ENCODE assay signal across 30 mouse cellular contexts in genomic region chr3:115857436-115857835, GRCm38 (mm10). TPM values are rescaled to one million over a fixed set of nuclear protein-coding genes. Genes with fewer than 3 reads are reported as not detected.
DNase-seq lines count a peak whose midpoint lies in the region; ATAC-seq and TF ChIP-seq lines count a peak whose summit lies in the region.
"Had no signal": no experiment of that assay in that cellular context is flagged by ENCODE, and none has a peak within 500 bp of the region (broad histone marks: within the 10 kb centered on the region; RNA-seq: fewer than 3 reads in every experiment).

No protein-coding gene starts in this region.

- no peaks in the 10 kb centered on the region for H3K4me1 ChIP-seq in cerebellum, adult 2 months (ENCODE audit: control insufficient read depth, insufficient read depth, low read length)
- peaks cover 33% of the 10 kb centered on the region for H3K4me1 ChIP-seq in forebrain, embryonic 13.5 days
- peaks cover 3% of the 10 kb centered on the region for H3K4me1 ChIP-seq in hindbrain, embryonic 16.5 days (ENCODE audit: control insufficient read depth, insufficient read depth, low read depth, low read length)
- H3K4me1 ChIP-seq in thymus, adult 2 months (replicated peaks; ENCODE audit: control insufficient read depth, insufficient read depth, low read length), result peaks cover 4% of the 10 kb centered on the region; the same call in 1 of the 2 replicates
- H3K4me1 ChIP-seq: embryonic facial prominence, embryonic 15.5 days; kidney, embryonic 15.5 days; limb, embryonic 13.5 days had no signal

- no peak for ATAC-seq in forebrain, embryonic 13.5 days
- no peak for ATAC-seq in hindbrain, embryonic 16.5 days
- ATAC-seq: inflammation-experienced regulatory T-cells, adult 6 months; lung, postnatal 0 days had no signal

- H3K4me3 ChIP-seq in cerebellum, adult 2 months (replicated peaks; ENCODE audit: insufficient read depth, low read depth, low read length), result no peak overlapping the region
- no peak overlapping the region for H3K4me3 ChIP-seq in layer of hippocampus, adult 2 months
- H3K4me3 ChIP-seq in forebrain, embryonic 13.5 days, result no peak overlapping the region
- no peak overlapping the region for H3K4me3 ChIP-seq in hindbrain, embryonic 16.5 days (ENCODE audit: low read length)
- no peak overlapping the region for H3K4me3 ChIP-seq in thymus, adult 2 months (ENCODE audit: control insufficient read depth, insufficient read depth, low read length)
- H3K4me3 ChIP-seq: embryonic facial prominence, embryonic 10.5 days; embryonic facial prominence, embryonic 15.5 days; heart, embryonic 12.5 days; kidney, embryonic 15.5 days; limb, embryonic 13.5 days had no signal

- no peaks in the 10 kb centered on the region for H3K9me3 ChIP-seq in forebrain, embryonic 13.5 days (replicated peaks)
- H3K9me3 ChIP-seq in hindbrain, embryonic 16.5 days (ENCODE audit: control insufficient read depth, low read length), result no peaks in the 10 kb centered on the region
- H3K9me3 ChIP-seq: embryonic facial prominence, embryonic 10.5 days; embryonic facial prominence, embryonic 15.5 days; kidney, embryonic 15.5 days; limb, embryonic 13.5 days had no signal

- H3K36me3 ChIP-seq in forebrain, embryonic 13.5 days (ENCODE audit: poor library complexity, severe bottlenecking), result no peaks in the 10 kb centered on the region
- no peaks in the 10 kb centered on the region for H3K36me3 ChIP-seq in hindbrain, embryonic 16.5 days (ENCODE audit: control insufficient read depth, insufficient read depth, low read length)
- H3K36me3 ChIP-seq in thymus, adult 2 months (ENCODE audit: control insufficient read depth, insufficient read depth, low read length), result no peaks in the 10 kb centered on the region
- H3K36me3 ChIP-seq: embryonic facial prominence, embryonic 10.5 days; embryonic facial prominence, embryonic 15.5 days; heart, embryonic 12.5 days; kidney, embryonic 15.5 days; limb, embryonic 13.5 days had no signal

- no peak overlapping the region for H3K9ac ChIP-seq in forebrain, embryonic 13.5 days
- H3K9ac ChIP-seq in hindbrain, embryonic 16.5 days (ENCODE audit: low read depth, low read length), result no peak overlapping the region
- H3K9ac ChIP-seq: embryonic facial prominence, embryonic 15.5 days; heart, embryonic 12.5 days; kidney, embryonic 15.5 days; limb, embryonic 13.5 days had no signal

- 25% methylated on average over 10 of the region's 10 CpGs for WGBS in cerebellum, adult 2 months
- WGBS in forebrain, embryonic 13.5 days, result 25% methylated on average over 10 of the region's 10 CpGs
- 60% methylated on average over 10 of the region's 10 CpGs for WGBS in hindbrain, embryonic 16.5 days
- 96% methylated on average over 10 of the region's 10 CpGs for WGBS in thymus, adult 2 months

- no peak for TF ChIP-seq POLR2A in cerebellum, adult 2 months (IDR thresholded peaks at IDR 0.05; ENCODE audit: borderline replicate concordance, insufficient read depth, low read length)
- no peak for TF ChIP-seq POLR2A in thymus, adult 2 months (IDR thresholded peaks at IDR 0.05; ENCODE audit: control insufficient read depth, extremely low read depth, insufficient read depth, low read length, poor library complexity)

- H3K27me3 ChIP-seq in cerebellum, adult 2 months (ENCODE audit: control insufficient read depth, insufficient read depth, low read length), result no peaks in the 10 kb centered on the region
- H3K27me3 ChIP-seq in forebrain, embryonic 13.5 days, result no peaks in the 10 kb centered on the region
- H3K27me3 ChIP-seq in hindbrain, embryonic 16.5 days (replicated peaks; ENCODE audit: control insufficient read depth, insufficient read depth, low read length), result no peaks in the 10 kb centered on the region
- no peaks in the 10 kb centered on the region for H3K27me3 ChIP-seq in thymus, adult 2 months (ENCODE audit: control insufficient read depth, insufficient read depth, low read length)
- H3K27me3 ChIP-seq: CH12.LX; embryonic facial prominence, embryonic 15.5 days; heart, embryonic 12.5 days; kidney, embryonic 15.5 days; limb, embryonic 13.5 days had no signal

- peak; percentile 14 to 18 for DNase-seq in cerebellum, postnatal 10 days
- DNase-seq in cerebellum, adult 2 months, result no peak
- no peak for DNase-seq in layer of hippocampus, adult 2 months (ENCODE audit: low spot score in 2 of 2)
- no peak for DNase-seq in layer of hippocampus, adult 18-20 months (ENCODE audit: low spot score in 2 of 2)
- DNase-seq in thymus, adult 2 months, result no peak
- DNase-seq in adipocyte (ENCODE audit: low spot score), result no peak
- DNase-seq: adrenal gland, postnatal 14 days; cerebellum, adult 11-12 months; cerebellum, postnatal 14 days; gastrocnemius, postnatal 25 days; heart, adult 18-20 months; heart, postnatal 4 days; kidney, adult 11 months; kidney, postnatal 25 days; lung, postnatal 4 days; right cerebral cortex, adult 18-20 months; spleen, adult 18-20 months; thymus, adult 18-20 months; thymus, postnatal 4 days had no signal

- peak overlapping the region; percentile 36 for H3K4me2 ChIP-seq in forebrain, embryonic 13.5 days
- no peak overlapping the region for H3K4me2 ChIP-seq in hindbrain, embryonic 16.5 days (ENCODE audit: low read length)
- H3K4me2 ChIP-seq: embryonic facial prominence, embryonic 15.5 days; heart, embryonic 12.5 days; kidney, embryonic 15.5 days; limb, embryonic 13.5 days; liver, embryonic 11.5 days had no signal

- TF ChIP-seq CTCF in cerebellum, adult 2 months (IDR thresholded peaks at IDR 0.05; ENCODE audit: borderline replicate concordance, insufficient read depth, low read depth, low read length), result no peak
- TF ChIP-seq CTCF in layer of hippocampus, adult 2 months (conservative IDR thresholded peaks at IDR 0.05), result no peak
- TF ChIP-seq CTCF in thymus, adult 2 months (IDR thresholded peaks at IDR 0.05; ENCODE audit: borderline replicate concordance, control insufficient read depth, extremely low read depth, insufficient read depth, low read length, poor library complexity), result no peak

- no peak overlapping the region for H3K27ac ChIP-seq in cerebellum, adult 2 months (ENCODE audit: insufficient read depth, low read length)
- H3K27ac ChIP-seq in layer of hippocampus, adult 2 months, result peak overlapping the region; percentile 69
- H3K27ac ChIP-seq in forebrain, embryonic 13.5 days, result peak overlapping the region; percentile 83
- 0 out of 2 replicates have a peak overlapping the region, but pooled peaks have one; percentile 17 for H3K27ac ChIP-seq in hindbrain, embryonic 16.5 days (ENCODE audit: low read depth, low read length)
- H3K27ac ChIP-seq in thymus, adult 2 months (ENCODE audit: control insufficient read depth, insufficient read depth, low read length), result no peak overlapping the region
- H3K27ac ChIP-seq: embryonic facial prominence, embryonic 15.5 days; kidney, embryonic 15.5 days; limb, embryonic 13.5 days had no signal

RNA-seq across cellular contexts. Expression of gene Dph5, which starts 30.2 kb away (rescaled TPM):
- 11.4 and 12.2 TPM in 2 replicates for polyA plus RNA-seq in cerebellum, adult 2 months (2012; rRNA removed)
- total RNA-seq in layer of hippocampus, adult 2 months (2021), result 10 to 100 TPM; 13.1 to 16.2 TPM
- 10 to 100 TPM; 11.1 to 13.4 TPM for total RNA-seq in layer of hippocampus, adult 18-20 months (2021)
- polyA plus RNA-seq in forebrain, embryonic 13.5 days (2015; fragmentation: Nextera tagmentation; extraction: Ambion mirVana), result 29.8 and 30.2 TPM in 2 replicates
- 25.0 and 26.9 TPM in 2 replicates for polyA plus RNA-seq in hindbrain, embryonic 16.5 days (2015; fragmentation: Nextera tagmentation; extraction: Ambion mirVana)
- 8.5 and 9.4 TPM in 2 replicates for polyA plus RNA-seq in thymus, adult 2 months (2012; rRNA removed)

Comparison
In these comparisons a context has a peak if more than half of its experiments do, and no peak if none do; other contexts are left out.
1. DNase-seq: peak in cerebellum, postnatal 10 days (2 of 2); none in cerebellum, adult 2 months (0 of 2), layer of hippocampus, adult 2 months (0 of 2), layer of hippocampus, adult 18-20 months (0 of 2), thymus, adult 2 months (single experiment) and adipocyte (single experiment).
2. H3K27ac ChIP-seq: peak in layer of hippocampus, adult 2 months (single experiment), forebrain, embryonic 13.5 days (single experiment) and hindbrain, embryonic 16.5 days (single experiment); none in cerebellum, adult 2 months (single experiment) and thymus, adult 2 months (single experiment).